Mouse (Mus musculus) neural tube, embryonic 11.5 days (tissue): ENCODE results near the gene Vmn1r113. TPM values are rescaled to one million over a fixed set of nuclear protein-coding genes. Genes with fewer than 3 reads are reported as not detected.
"Not testable (repeated sequence)": the region's sequence is repeated elsewhere in the genome, so short reads cannot be mapped to it uniquely, and the experiment has no call there.

Experiments used
- ATAC-seq: fragments of 200-750 bp; cut with Nextera tagmentation; 2 replicates; pipeline ENCODE4 v1.8.0; 2017; ENCODE audit warnings: moderate number of reproducible peaks, mild to moderate bottlenecking, moderate TSS enrichment, moderate library complexity; ENCODE audit not compliant: insufficient read depth, low FRiP score, low TSS enrichment
- DNase-seq: peaks from one replicate; pipeline ENCODE4 v3.0.0-alpha.2; 2015; ENCODE audit warnings: low spot score
- H3K27ac ChIP-seq: fragments of 300-500 bp; sonication (generic); 2 replicates; pipeline ENCODE4 v1.5.1; 2014; ENCODE audit warnings: low read depth, mild to moderate bottlenecking, low read length
- H3K27me3 ChIP-seq: fragments of 300-500 bp; sonication (generic); 2 replicates; pipeline ENCODE4 v1.6.1; 2014; ENCODE audit warnings: mild to moderate bottlenecking, low read length, mixed read lengths; ENCODE audit not compliant: control insufficient read depth, insufficient read depth
- H3K36me3 ChIP-seq: fragments of 300-500 bp; sonication (generic); 2 replicates; pipeline ENCODE4 v1.6.1; 2014; ENCODE audit warnings: mild to moderate bottlenecking, low read length, moderate library complexity, mixed read lengths; ENCODE audit not compliant: control insufficient read depth, insufficient read depth
- H3K4me1 ChIP-seq: fragments of 300-500 bp; sonication (generic); 2 replicates; pipeline ENCODE4 v1.6.1; 2014; ENCODE audit warnings: low read length, mixed read lengths; ENCODE audit not compliant: control insufficient read depth, insufficient read depth
- H3K4me2 ChIP-seq: fragments of 300-500 bp; sonication (generic); 2 replicates; pipeline ENCODE4 v1.6.1; 2014; ENCODE audit warnings: low read depth, mild to moderate bottlenecking, moderate library complexity
- H3K4me3 ChIP-seq: fragments of 300-500 bp; sonication (generic); 2 replicates; pipeline ENCODE4 v1.5.1; 2014; ENCODE audit warnings: low read depth, low read length
- H3K9ac ChIP-seq: fragments of 300-500 bp; sonication (generic); 2 replicates; pipeline ENCODE4 v1.6.1; 2014; ENCODE audit warnings: mild to moderate bottlenecking, low read length
- H3K9me3 ChIP-seq: fragments of 300-500 bp; sonication (generic); 2 replicates; pipeline ENCODE4 v1.6.1; 2016; ENCODE audit warnings: low read length; ENCODE audit not compliant: control insufficient read depth
- WGBS: fragments of 180-500 bp; shearing (Covaris S2); extraction: QIAGEN DNeasy Blood & Tissue Kit; methylation state at CpG from one replicate; pipeline ENCODE4 v1.1.7; 2014; 5-methylcytosine and 5-hydroxymethylcytosine counted together
- polyA plus RNA-seq: library from polyadenylated mRNA; unstranded; fragments of >200 nt; fragmentation: Nextera tagmentation; extraction: Ambion mirVana; gene quantifications from 2 replicates; pipeline ENCODE4 v1.2.1, GENCODE M21; 2014

Vmn1r113 gene
- polyA plus RNA-seq, result not detected in 2 replicates

DNA sequence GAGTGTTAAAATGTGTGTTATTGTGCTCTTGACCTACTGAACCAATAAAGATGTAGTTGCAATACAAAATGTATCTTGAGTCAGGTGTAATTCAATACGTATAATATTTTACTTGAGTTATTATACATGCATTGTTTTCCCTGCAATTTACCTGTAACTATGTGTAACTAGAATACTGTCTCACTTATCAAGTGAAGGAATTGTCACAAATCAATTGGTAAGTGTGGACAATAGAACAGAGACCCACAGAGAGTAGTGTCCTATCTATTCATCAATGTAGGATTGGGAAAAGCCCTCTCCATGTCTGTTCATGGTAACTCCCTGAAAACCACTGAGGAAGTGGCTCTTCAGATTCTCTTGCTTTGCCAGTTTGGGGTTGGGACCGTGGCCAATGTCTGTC, at the start of gene Vmn1r113:
TSS of gene Vmn1r113 (plus strand) at position 301 of the 400 bp plus-strand sequence.
- not testable (repeated sequence) for H3K4me2 ChIP-seq, H3K9ac ChIP-seq, H3K4me3 ChIP-seq, H3K36me3 ChIP-seq, H3K27me3 ChIP-seq, DNase-seq, H3K4me1 ChIP-seq, ATAC-seq, H3K9me3 ChIP-seq, H3K27ac ChIP-seq
- WGBS, result 68% methylated on average over 2 of the region's 2 CpGs

DNA sequence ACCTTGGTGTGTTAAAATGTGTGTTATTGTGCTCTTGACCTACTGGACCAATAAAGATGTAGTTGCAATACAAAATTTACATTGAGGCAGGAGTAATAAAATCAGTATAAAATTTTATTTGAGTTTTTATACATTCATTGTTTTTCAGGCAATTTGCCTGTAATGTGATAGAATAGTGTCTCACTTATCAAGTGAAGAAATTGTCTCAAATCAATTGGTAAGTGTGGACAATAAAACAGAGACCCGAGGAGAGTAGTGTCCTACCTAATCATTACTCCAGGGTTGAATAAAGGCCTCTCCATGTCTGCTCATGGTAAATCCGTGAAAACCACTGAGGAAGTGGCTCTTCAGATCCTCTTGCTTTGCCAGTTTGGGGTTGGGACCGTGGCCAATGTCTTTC, 16.2 kb upstream of the Vmn1r113 start, which contains the start of gene Vmn1r112:
TSS of gene Vmn1r112 (plus strand) at position 301 of the 400 bp plus-strand sequence.
- not testable (repeated sequence) for H3K27ac ChIP-seq, H3K9ac ChIP-seq, H3K27me3 ChIP-seq, H3K4me1 ChIP-seq, H3K9me3 ChIP-seq, H3K4me2 ChIP-seq, H3K4me3 ChIP-seq, DNase-seq, H3K36me3 ChIP-seq, ATAC-seq
- no CpG with 5 or more reads among the region's 3 CpGs for WGBS

DNA sequence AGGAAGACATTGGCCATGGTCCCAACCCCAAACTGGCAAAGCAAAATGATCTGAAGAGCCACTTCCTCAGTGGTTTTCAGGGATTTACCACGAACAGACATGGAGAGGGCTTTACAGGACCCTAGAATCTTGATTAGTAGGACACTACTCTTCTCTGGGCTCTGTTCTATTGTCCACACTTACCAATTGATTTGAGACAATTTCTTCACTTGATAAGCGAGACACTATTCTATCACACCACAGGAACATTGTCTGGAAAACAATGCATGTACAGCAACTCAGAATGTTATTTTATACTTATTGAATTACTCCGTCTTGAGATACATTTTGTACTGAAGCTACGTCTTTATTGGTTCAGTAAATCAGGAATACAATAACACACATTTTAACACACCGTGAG, 25.0 kb downstream of the Vmn1r113 start, which contains the start of gene Vmn1r114:
TSS of gene Vmn1r114 (minus strand) at position 101 of the 400 bp plus-strand sequence.
- H3K4me2 ChIP-seq, H3K4me3 ChIP-seq, H3K36me3 ChIP-seq, H3K9ac ChIP-seq, H3K4me1 ChIP-seq, ATAC-seq, H3K9me3 ChIP-seq, DNase-seq, H3K27me3 ChIP-seq, H3K27ac ChIP-seq: not testable (repeated sequence)
- WGBS, result no CpG with 5 or more reads among the region's 5 CpGs

Other genes with a start within 250 kb of the Vmn1r113 start
- not detected in 2 replicates for gene Gm5726, start 241.5 kb upstream of the Vmn1r113 start, polyA plus RNA-seq
- gene Gm4141, start 211.0 kb upstream of the Vmn1r113 start, polyA plus RNA-seq, result not detected in 2 replicates
- not detected in 2 replicates for gene Gm4513, start 188.3 kb upstream of the Vmn1r113 start, polyA plus RNA-seq
- not detected in 2 replicates for gene Vmn1r107, start 118.4 kb upstream of the Vmn1r113 start, polyA plus RNA-seq
- not detected in 2 replicates for gene Vmn1r111, start 84.1 kb upstream of the Vmn1r113 start, polyA plus RNA-seq
- gene Gm10668, start 56.7 kb upstream of the Vmn1r113 start, polyA plus RNA-seq, result not detected in 2 replicates
- not detected in 2 replicates for gene Vmn1r112, start 16.1 kb upstream of the Vmn1r113 start, polyA plus RNA-seq
- not detected in 2 replicates for gene Vmn1r114, start 24.9 kb downstream of the Vmn1r113 start, polyA plus RNA-seq
- gene Vmn1r115, start 57.7 kb downstream of the Vmn1r113 start, polyA plus RNA-seq, result not detected in 2 replicates
- not detected in 2 replicates for gene Vmn1r116, start 85.0 kb downstream of the Vmn1r113 start, polyA plus RNA-seq
- not detected in 2 replicates for gene Vmn1r117, start 96.8 kb downstream of the Vmn1r113 start, polyA plus RNA-seq
- gene Vmn1r118, start 125.1 kb downstream of the Vmn1r113 start, polyA plus RNA-seq, result not detected in 2 replicates
- gene Vmn1r119, start 225.2 kb downstream of the Vmn1r113 start, polyA plus RNA-seq, result not detected in 2 replicates